Mouse (Mus musculus) small intestine, adult 2 months (tissue): ENCODE data around the gene Siah3.

Experiments
- CTCF ChIP-seq: fragments of 200-500 bp; IDR thresholded peaks from 2 replicates; pipeline ENCODE4 v1.5.1; 2012; ENCODE audit warnings: low read depth, mild to moderate bottlenecking, control low read depth, inconsistent platforms, low read length, moderate library complexity, mixed read lengths; ENCODE audit not compliant: insufficient replicate concordance, insufficient read length; ENCODE audit errors: extremely low read depth
- POLR2A ChIP-seq: fragments of 200-500 bp; IDR thresholded peaks from 2 replicates; pipeline ENCODE4 v1.6.1; 2012; ENCODE audit warnings: low read depth, mild to moderate bottlenecking, control low read depth, inconsistent platforms, low read length, moderate library complexity

DNA sequence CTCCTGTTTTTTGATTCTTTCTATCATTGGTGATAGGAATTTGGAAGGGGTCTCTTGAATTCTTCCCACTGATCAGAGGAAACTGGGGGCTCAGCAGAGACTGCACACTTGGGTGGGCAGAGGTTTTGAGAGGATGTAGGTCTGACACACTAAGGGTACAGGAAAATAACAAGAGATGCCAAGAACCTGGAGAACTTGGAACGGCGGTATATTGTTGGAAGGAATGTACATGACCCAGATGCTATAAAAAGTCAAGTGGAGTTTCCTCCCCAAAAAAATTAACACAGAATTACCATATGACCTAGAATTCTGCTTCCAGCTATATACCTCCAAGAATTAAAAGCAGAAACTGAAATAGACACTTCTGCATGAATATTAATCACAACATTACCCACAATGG lies 20.1 kb downstream of the Siah3 start:
- TF ChIP-seq POLR2A = no peak
- TF ChIP-seq CTCF = no peak
